Mouse (Mus musculus) T-helper 2 cell (primary cell): ENCODE data around the gene Ptpn14.

Source experiments
- in situ Hi-C: fragments of 300-600 bp; cut with MboI, MseI; formaldehyde crosslinking; loops from one replicate; pipeline ENCODE4 v1.15.1; 2025; ENCODE audit warnings: high pct_unique_total_duplicates

The Ptpn14 gene

GRCm38 (mm10) chr1:189864301-189864700 lies 136.2 kb downstream of the Ptpn14 start:
- in situ Hi-C loops: no loop called here

GRCm38 (mm10) chr1:189864846-189865560 lies 136.9 kb downstream of the Ptpn14 start:
- in situ Hi-C loops: no loop called here

- in situ Hi-C loops: no loop called here
These were observed 138.6 kb downstream of the Ptpn14 start for GRCm38 (mm10) chr1:189866621-189867020.

GRCm38 (mm10) chr1:189867034-189867433 lies 139.0 kb downstream of the Ptpn14 start:
- in situ Hi-C loops: no loop called here

GRCm38 (mm10) chr1:189867497-189867896 lies 139.4 kb downstream of the Ptpn14 start:
- in situ Hi-C loops: no loop called here

GRCm38 (mm10) chr1:189868036-189868435 lies 140.0 kb downstream of the Ptpn14 start:
- in situ Hi-C loops: no loop called here

GRCm38 (mm10) chr1:189869651-189870270 lies 141.7 kb downstream of the Ptpn14 start:
- in situ Hi-C loops: loop anchor here (5.0 kb wide), 1 partner anchor 108 kb away; no protein-coding TSS in a partner anchor

GRCm38 (mm10) chr1:189870539-189870938 lies 142.5 kb downstream of the Ptpn14 start:
- in situ Hi-C loops: loop anchor here (5.0 kb wide), 1 partner anchor 107 kb away; no protein-coding TSS in a partner anchor

- in situ Hi-C loops: loop anchor here (5.0 kb wide), 1 partner anchor 106 kb away; no protein-coding TSS in a partner anchor
These were observed 143.6 kb downstream of the Ptpn14 start for GRCm38 (mm10) chr1:189871625-189872024.

GRCm38 (mm10) chr1:189872050-189872449 lies 144.0 kb downstream of the Ptpn14 start:
- in situ Hi-C loops: loop anchor here (5.0 kb wide), 1 partner anchor 105 kb away; no protein-coding TSS in a partner anchor

GRCm38 (mm10) chr1:189873591-189873990 lies 145.5 kb downstream of the Ptpn14 start:
- in situ Hi-C loops: loop anchor here (5.0 kb wide), 1 partner anchor 104 kb away; no protein-coding TSS in a partner anchor

GRCm38 (mm10) chr1:189875439-189875861 lies 147.4 kb downstream of the Ptpn14 start:
- in situ Hi-C loops: loop anchor here (5.0 kb wide), 1 partner anchor 168 kb away; no protein-coding TSS in a partner anchor

- in situ Hi-C loops: loop anchor here (5.0 kb wide), 1 partner anchor 169 kb away; no protein-coding TSS in a partner anchor
These were observed 148.1 kb downstream of the Ptpn14 start for GRCm38 (mm10) chr1:189876162-189876561.

GRCm38 (mm10) chr1:189879212-189879611 lies 151.1 kb downstream of the Ptpn14 start:
- in situ Hi-C loops: loop anchor here (5.0 kb wide), 1 partner anchor 172 kb away; no protein-coding TSS in a partner anchor

GRCm38 (mm10) chr1:189879965-189880364 lies 151.9 kb downstream of the Ptpn14 start:
- in situ Hi-C loops: loop anchor here (5.0 kb wide), 1 partner anchor 173 kb away; no protein-coding TSS in a partner anchor

GRCm38 (mm10) chr1:189880745-189881144 lies 152.7 kb downstream of the Ptpn14 start:
- in situ Hi-C loops: no loop called here

- in situ Hi-C loops: no loop called here
These were observed 154.8 kb downstream of the Ptpn14 start for GRCm38 (mm10) chr1:189882886-189883285.

GRCm38 (mm10) chr1:189883531-189884170 lies 155.6 kb downstream of the Ptpn14 start:
- in situ Hi-C loops: no loop called here

GRCm38 (mm10) chr1:189884951-189885350 lies 156.9 kb downstream of the Ptpn14 start:
- in situ Hi-C loops: loop anchor here (5.0 kb wide), 1 partner anchor 42 kb away; no protein-coding TSS in a partner anchor

- in situ Hi-C loops: loop anchor here (5.0 kb wide), 1 partner anchor 41 kb away; no protein-coding TSS in a partner anchor
These were observed 157.9 kb downstream of the Ptpn14 start for GRCm38 (mm10) chr1:189885975-189886374.

- in situ Hi-C loops: loop anchor here (5.0 kb wide), 1 partner anchor 40 kb away; no protein-coding TSS in a partner anchor
These were observed 159.4 kb downstream of the Ptpn14 start for GRCm38 (mm10) chr1:189887518-189887917.

- in situ Hi-C loops: loop anchor here (5.0 kb wide), 1 partner anchor 39 kb away; no protein-coding TSS in a partner anchor
These were observed 160.7 kb downstream of the Ptpn14 start for GRCm38 (mm10) chr1:189888749-189889148.
